Mouse (Mus musculus) C2C12 (cell line): Measurements from ENCODE around the gene Cdca3.

Source experiments
- CEBPB ChIP-seq: IDR thresholded peaks from one replicate; pipeline ENCODE4 v1.6.1; 2011; ENCODE audit warnings: low read depth, mild to moderate bottlenecking, control low read depth, moderate library complexity
- CTCF ChIP-seq: IDR thresholded peaks from one replicate; pipeline ENCODE4 v1.5.1; 2011; ENCODE audit not compliant: control insufficient read depth, insufficient read depth, insufficient read length
- MAX ChIP-seq: IDR thresholded peaks from one replicate; pipeline ENCODE4 v1.6.1; 2011; ENCODE audit warnings: mild to moderate bottlenecking, control low read depth
- MYOD1 ChIP-seq: IDR thresholded peaks from one replicate; pipeline ENCODE4 v1.6.1; 2011; ENCODE audit warnings: low read depth; ENCODE audit not compliant: control insufficient read depth, insufficient read length
- MYOG ChIP-seq: IDR thresholded peaks from one replicate; pipeline ENCODE4 v1.6.1; 2011; ENCODE audit not compliant: control insufficient read depth, insufficient read length; ENCODE audit errors: extremely low read depth
- USF1 ChIP-seq: IDR thresholded peaks from one replicate; pipeline ENCODE4 v1.6.1; 2011; ENCODE audit warnings: low read depth, mild to moderate bottlenecking, control low read depth, moderate library complexity

GRCm38 (mm10) chr6:124817125-124817524 lies 12.2 kb upstream of the Cdca3 start:
- no peak for TF ChIP-seq MAX
- no peak for TF ChIP-seq CTCF
- no peak for TF ChIP-seq MYOG
- no peak for TF ChIP-seq USF1
- TF ChIP-seq CEBPB = no peak
- TF ChIP-seq MYOD1 = no peak
